Mouse (Mus musculus) left cerebral cortex, adult 8-10 months (tissue): ENCODE data around the gene Pde4d. TPM values are rescaled to one million over a fixed set of nuclear protein-coding genes. Genes with fewer than 3 reads are reported as not detected.

ENCODE experiments used
- DNase-seq, 2 experiments: peaks; one replicate each; pipeline ENCODE4 v3.0.0; 2022; ENCODE audit warnings: low spot score in 2 of 2
- total RNA-seq, 4 experiments: library from RNA; stranded (reverse); gene quantifications; 2 replicates each; pipeline ENCODE4 v1.2.4; 2022

The Pde4d gene
- total RNA-seq, 4 experiments from 2014 or later, result 92.8 to 110 (median 99.5) TPM

GRCm38 (mm10) chr13:108489825-108490224 is 40.1 kb downstream of the Pde4d start:
- no peak for DNase-seq

GRCm38 (mm10) chr13:108490872-108491271 is 41.1 kb downstream of the Pde4d start:
- DNase-seq, result no peak

GRCm38 (mm10) chr13:108492886-108493285 is 43.1 kb downstream of the Pde4d start:
- no peak for DNase-seq

- DNase-seq, result no peak
Observed at GRCm38 (mm10) chr13:108494365-108494764, 44.6 kb downstream of the Pde4d start.

- no peak for DNase-seq
Observed at GRCm38 (mm10) chr13:108497768-108498167, 48.0 kb downstream of the Pde4d start.

GRCm38 (mm10) chr13:108498247-108498743 is 48.5 kb downstream of the Pde4d start:
- no peak for DNase-seq

- DNase-seq, result no peak
Observed at GRCm38 (mm10) chr13:108498773-108499313, 49.1 kb downstream of the Pde4d start.

GRCm38 (mm10) chr13:108501386-108501785 is 51.6 kb downstream of the Pde4d start:
- no peak for DNase-seq

- DNase-seq, result no peak
Observed at GRCm38 (mm10) chr13:108524548-108524947, 74.8 kb downstream of the Pde4d start.

- DNase-seq, result no peak
Observed at GRCm38 (mm10) chr13:108524969-108525368, 75.2 kb downstream of the Pde4d start.

GRCm38 (mm10) chr13:108526258-108527007 is 76.7 kb downstream of the Pde4d start:
- no peak for DNase-seq

GRCm38 (mm10) chr13:108527090-108527770 is 77.5 kb downstream of the Pde4d start:
- DNase-seq, result no peak

GRCm38 (mm10) chr13:108528343-108528742 is 78.6 kb downstream of the Pde4d start:
- DNase-seq, result no peak

- DNase-seq, result no peak
Observed at GRCm38 (mm10) chr13:108532875-108533274, 83.1 kb downstream of the Pde4d start.

- no peak for DNase-seq
Observed at GRCm38 (mm10) chr13:108536436-108536835, 86.7 kb downstream of the Pde4d start.

- no peak for DNase-seq
Observed at GRCm38 (mm10) chr13:108536951-108537350, 87.2 kb downstream of the Pde4d start.

- DNase-seq, result no peak
Observed at GRCm38 (mm10) chr13:108538760-108539369, 89.1 kb downstream of the Pde4d start.

- DNase-seq, result no peak
Observed at GRCm38 (mm10) chr13:108541488-108541887, 91.7 kb downstream of the Pde4d start.

GRCm38 (mm10) chr13:108542342-108542761 is 92.6 kb downstream of the Pde4d start:
- peak in 1 of 2 experiments; percentile 17 for DNase-seq

GRCm38 (mm10) chr13:108552288-108552687 is 102.5 kb downstream of the Pde4d start:
- no peak for DNase-seq

GRCm38 (mm10) chr13:108552995-108553394 is 103.2 kb downstream of the Pde4d start:
- DNase-seq, result no peak

- no peak for DNase-seq
Observed at GRCm38 (mm10) chr13:108554901-108555300, 105.2 kb downstream of the Pde4d start.
